Mouse (Mus musculus) c-Kit-positive CD71-positive TER-119-positive erythroid progenitor cells, embryonic 14.5 days (primary cell): Measurements from ENCODE around the gene Chd2.
"Not testable (repeated sequence)": the region's sequence is repeated elsewhere in the genome, so short reads cannot be mapped to it uniquely, and the experiment has no call there.

Experiments
- DNase-seq: peaks from one replicate; pipeline ENCODE4 v3.0.0-alpha.2; 2013; ENCODE audit warnings: low spot score

The Chd2 gene

DNA sequence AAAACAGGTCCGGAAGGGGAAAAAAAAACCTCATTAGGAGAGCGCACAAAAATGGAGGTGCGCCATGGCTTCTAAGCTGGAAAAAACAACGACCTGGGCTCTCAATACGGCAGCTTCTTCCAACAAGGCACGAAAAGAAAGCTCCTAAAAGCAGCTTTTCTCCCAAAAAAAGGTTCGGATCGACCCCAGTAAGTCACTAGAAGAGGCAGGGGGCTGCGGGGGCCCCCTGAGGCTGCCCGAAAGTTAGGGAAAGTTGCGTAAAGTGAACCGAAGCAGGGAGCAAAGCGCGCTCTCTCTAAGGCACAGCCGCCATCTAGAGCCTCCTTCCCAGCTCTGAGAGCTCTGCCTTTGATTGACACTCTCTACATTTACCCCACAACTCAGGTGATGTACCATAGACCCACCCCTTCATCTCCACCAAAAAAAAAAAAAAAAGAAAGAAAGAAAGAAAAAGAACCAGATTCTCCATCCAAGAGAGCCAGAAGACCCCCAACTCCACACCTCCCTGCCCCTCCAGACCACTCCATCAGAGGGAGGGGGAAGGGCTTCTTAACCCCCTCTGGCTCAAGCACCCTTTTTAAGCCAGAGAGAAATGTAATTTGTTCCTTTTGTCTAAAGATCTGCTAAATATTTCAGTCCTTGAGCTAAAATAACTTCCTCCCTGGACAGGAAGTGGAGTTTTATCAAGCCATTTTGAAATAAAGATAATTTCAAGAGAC lies at the start of gene Chd2:
TSS of gene Chd2 (minus strand) at position 419 of the 719 bp plus-strand sequence.
- peak; percentile 83 for DNase-seq

DNA sequence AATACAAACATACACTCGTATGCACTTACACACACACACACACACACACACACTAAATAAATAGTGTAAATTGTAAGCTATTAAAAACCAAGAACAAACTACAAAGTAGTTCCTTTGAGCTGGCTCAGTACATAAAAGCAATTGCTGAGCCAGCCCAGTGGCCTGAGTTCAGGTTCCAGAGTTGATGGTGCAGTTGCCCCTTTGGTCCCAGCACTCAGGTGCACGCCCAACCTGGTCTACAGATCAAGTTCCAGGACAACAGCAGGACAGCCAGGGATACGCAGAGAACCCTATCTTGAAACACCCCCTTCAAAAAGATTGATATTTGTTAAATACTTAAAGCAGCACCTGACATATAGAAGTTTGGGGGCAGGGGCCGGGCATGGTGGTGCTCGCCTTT lies 49.1 kb upstream of the Chd2 start:
- no peak for DNase-seq

DNA sequence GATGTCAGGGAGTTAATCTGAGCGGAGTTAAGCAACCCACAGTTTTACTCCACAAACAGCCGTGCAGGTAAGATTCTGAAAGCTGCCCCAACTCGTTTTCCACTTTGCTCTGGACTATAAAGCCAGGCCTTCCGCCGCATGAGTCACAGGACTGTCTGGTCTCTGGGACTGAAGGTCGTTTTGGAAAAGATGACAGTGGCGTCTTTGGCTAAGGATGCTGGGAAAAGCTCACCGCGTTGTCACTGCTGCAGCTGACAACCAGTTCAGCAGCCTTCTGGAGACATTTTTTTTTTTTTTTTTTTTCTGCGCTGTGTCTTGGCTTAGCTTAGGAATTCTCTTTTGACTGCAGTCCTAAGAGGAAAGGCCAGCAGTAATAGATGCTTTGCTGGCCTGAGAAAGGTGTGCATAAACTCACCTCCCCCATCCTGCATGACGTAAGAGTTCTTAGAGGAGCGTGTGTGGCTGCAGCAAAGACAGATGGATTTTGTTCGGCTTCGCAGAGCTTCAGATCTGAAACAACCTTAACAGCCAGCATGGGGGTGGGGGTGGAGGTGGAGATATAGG lies 47.7 kb upstream of the Chd2 start:
- no peak for DNase-seq

- DNase-seq, result no peak
These were observed 46.8 kb upstream of the Chd2 start for GRCm38 (mm10) chr7:73588351-73588906.

- no peak for DNase-seq
These were observed 45.1 kb upstream of the Chd2 start for GRCm38 (mm10) chr7:73586717-73587116.

DNA sequence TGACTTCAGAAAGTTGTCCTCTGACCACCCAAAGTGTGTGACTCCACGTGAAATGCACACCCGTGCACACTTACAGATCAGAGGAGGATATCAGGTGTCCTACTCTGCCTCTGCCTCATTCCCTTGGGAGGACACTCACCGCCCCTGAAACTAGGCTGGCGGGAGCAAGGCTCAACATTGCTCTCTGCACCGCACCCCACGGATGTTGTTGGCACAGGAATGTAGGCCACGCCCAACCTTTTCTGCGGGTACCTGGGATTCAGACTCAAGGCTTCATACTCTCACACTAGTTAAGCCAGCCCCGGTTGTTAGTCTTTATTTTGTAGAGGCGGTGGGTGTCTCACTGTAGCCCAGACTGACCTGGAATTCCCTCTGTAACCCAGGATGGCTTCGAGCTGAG lies 44.6 kb upstream of the Chd2 start:
- DNase-seq, result no peak

DNA sequence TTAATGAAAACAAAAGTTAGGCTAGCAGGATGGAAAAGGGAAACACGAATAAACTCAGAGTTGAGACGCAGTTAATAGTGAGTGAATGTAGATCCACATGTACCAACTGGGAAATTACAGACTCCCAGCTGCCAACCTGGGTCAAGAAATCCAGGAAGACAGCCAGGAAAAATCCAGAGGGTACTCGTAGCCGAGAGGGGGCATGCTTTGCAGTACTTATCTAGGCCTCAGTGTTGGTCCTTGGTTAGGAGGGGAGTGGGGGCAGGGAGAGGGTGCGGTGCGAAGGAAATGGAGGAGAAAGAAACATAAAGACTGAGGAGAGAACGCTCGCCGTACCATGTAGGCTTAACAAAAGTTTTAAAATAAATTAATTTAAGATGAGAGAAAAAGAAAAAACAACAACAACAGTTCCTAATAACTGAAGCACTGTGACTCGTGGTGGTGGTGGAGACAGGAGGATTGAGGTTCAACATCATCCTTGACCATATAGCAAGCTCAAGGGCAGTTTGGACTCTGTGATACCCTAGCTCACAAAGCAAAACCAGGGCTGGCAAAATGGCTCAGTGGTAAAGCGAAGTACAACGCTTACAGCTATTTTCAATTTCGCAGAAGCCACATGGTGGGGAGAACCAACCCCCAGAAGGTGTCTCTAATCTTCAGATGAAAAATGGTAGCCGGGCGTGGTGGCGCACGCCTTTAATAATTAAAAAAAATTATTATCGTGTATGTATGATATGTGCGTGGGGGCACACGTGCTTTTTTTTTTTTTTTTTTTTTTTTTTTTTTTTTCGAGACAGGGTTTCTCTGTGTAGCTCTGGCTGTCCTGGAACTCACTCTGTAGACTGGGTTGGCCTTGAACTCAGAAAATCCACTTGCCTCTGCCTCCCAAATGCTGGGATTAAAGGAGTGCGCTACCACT lies 43.7 kb upstream of the Chd2 start:
- DNase-seq, result no peak

DNA sequence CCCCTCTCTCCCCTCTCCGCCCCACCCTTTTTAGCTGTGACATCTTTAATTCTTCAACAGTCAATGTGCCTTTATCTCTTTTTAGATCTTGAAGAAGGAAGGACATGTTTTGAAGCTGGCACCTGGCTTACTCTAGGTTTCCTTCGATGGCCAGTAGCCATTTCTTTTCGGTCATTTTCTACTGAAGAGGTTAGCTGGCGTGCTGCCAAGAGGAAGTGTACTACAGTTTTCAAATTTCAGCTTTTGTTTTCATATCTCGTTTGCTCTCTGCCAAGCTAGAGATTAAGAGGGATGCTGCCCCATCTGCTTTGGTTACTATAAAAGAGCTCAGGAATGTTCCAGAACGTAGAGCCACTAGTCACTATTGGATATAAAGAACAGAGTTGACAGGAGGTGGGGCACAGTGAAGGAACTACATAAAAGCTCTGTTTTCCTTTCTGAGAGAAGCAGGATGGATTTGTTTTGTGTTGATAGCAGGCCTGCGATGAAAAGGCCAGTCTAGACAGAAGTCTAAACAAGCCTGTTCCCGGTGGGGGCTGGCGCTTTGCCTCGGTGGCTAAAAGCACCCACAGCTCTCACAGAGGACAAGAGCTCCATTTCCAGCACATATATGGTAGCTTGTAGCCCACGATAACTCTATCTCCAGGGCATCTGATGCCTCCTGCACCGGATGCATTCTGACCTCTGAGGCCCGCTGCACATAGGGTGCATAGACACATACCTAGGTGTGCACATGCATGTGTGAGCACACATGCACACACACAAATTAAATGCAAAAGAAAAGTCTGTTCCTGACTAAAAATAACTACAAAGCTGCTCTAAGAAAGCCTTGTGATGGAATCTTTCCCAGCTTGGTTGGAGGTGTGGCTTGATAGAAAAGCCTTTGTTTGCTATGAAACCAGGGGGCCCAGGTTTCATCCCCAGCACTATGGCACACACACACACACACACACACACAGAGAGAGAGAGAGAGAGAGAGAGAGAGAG lies 42.7 kb upstream of the Chd2 start:
- no peak for DNase-seq

- no peak for DNase-seq
These were observed 41.8 kb upstream of the Chd2 start for GRCm38 (mm10) chr7:73583400-73583799.

GRCm38 (mm10) chr7:73581836-73582375 lies 40.3 kb upstream of the Chd2 start:
- no peak for DNase-seq

GRCm38 (mm10) chr7:73579072-73579731 lies 37.6 kb upstream of the Chd2 start:
- DNase-seq, result no peak

- DNase-seq, result no peak
These were observed 36.3 kb upstream of the Chd2 start for GRCm38 (mm10) chr7:73577888-73578421.

DNA sequence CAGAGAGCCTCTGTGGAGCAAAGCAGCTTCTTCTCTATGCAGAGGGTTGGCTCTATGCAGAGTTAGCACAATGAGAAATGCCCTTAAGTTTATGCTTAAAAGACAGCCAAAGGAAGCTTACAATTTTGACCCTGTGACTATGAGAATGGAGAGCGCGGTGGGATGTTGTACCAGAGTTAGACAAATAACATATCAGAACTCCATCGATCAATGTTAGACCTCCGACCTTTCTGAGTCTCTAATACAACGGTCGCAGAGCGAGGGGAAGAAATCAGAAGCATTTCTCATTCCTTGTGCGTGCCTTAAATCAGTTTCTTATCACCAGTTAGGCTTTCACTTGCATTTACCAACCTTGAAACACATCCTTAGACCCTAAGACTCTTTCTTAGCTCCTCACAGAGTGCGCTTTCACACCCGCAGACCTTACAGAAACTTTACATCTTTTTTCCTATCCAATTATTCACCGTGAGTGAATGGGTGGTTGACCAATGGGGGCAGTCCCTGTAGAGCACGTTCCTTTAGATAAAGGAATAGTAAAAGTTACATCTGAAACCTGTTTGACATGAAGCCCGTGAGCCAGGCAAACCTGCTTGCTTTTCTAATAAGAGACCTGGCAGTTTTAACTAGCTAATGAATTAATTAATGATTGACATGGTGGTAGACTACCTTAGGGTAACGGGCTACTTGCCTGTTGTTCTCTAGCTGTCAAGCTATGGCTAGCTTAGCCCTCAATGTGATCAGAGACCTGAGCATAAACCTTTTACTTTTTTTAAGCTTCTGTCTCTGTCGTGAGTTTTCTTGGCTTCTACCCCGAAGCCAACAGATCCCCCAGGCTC lies 34.7 kb upstream of the Chd2 start:
- no peak for DNase-seq

GRCm38 (mm10) chr7:73575257-73575656 lies 33.6 kb upstream of the Chd2 start:
- DNase-seq, result no peak

DNA sequence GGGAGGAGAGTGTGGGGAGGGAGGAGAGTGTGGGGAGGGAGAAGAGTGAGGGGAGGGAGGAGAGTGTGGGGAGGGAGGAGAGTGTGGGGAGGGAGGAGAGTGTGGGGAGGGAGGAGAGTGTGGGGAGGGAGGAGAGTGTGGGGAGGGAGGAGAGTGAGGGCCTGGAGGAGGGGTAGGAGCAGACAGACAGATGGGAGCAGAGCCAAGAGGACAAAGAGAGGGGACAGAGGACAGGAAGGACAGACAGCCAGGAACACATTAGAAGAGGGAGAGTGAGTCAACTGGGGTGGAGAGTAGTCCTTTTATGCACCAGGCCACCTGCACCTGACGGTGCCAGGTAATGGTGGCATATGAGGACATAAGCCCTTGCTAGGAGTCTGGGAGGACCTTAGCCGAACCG lies 33.0 kb upstream of the Chd2 start:
- not testable (repeated sequence) for DNase-seq

- DNase-seq, result no peak
These were observed 30.9 kb upstream of the Chd2 start for GRCm38 (mm10) chr7:73572571-73572970.

DNA sequence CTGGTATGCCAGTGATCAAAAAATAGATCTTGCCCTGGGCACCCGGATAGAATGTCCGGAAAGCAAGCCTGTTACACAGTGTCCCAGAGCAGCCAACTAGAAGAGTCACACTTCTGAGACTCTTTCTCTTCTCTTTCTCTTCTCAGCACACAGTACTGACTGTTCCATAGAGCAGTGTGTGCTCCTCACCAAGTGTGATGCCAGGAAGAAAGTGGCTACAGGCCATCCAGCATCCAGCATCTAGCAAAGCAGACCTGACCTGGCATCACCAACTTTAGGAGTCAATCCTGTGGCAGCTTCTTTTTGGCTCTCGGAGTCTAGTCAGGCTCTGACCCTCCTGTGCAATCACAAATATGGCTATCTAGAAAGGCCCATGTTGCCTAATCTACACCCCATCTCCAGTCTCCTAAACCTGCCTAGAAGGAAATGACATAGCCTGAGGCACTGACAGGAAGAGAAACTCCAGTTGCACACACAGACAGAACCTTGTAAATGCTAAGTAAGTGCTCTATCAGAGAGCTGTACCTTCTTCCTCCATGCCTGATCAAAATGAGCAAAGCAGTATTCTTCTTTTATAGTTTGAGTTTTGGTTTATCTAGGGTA lies 27.3 kb upstream of the Chd2 start:
- DNase-seq, result no peak

DNA sequence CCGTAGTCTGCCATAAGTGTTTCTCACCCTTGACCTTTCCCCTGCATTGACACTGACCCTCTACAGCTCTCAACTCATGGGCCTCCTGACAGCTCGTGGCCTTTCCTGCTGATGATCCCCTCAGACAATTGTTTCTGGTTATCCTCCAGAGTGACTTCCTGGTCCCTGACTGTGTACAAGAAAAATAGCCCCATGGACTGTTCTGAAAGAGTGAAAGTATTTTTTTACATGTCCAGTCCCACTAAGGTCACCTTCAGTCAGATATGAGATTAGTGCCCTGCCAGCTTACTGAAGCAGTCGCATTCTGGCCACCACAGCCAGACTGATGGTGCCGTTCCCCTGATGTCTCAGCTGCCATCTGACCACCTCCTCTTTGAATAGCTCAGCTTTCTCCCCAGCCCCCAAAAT lies 26.1 kb upstream of the Chd2 start:
- no peak for DNase-seq

DNA sequence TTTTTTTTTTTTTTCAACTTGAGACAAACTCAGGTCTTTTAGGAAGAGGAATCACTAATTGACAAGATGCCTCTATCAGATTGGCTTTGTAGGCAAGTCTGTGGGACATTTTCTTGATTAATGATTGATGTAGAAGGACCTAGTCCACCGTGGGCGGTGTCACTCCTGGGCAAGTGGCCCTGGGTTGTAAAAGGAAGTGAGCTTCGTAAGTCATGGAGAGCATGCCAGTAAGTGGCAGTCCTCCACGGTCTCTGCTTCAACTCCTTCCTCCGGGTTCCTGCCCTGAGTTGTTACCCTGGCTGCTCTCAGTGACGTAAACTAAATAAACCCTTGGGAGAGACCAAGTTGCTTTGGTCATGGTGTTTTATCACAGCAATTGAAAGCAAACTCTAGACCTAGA lies 22.5 kb upstream of the Chd2 start:
- no peak for DNase-seq
